Mouse (Mus musculus): Measurements from ENCODE around the gene Tnnt3. TPM values are rescaled to one million over a fixed set of nuclear protein-coding genes. Genes with fewer than 3 reads are reported as not detected.
A peak's percentile ranks its signal among the peaks of the same experiment; 100 is the strongest.

Gene Tnnt3
- total and polyA plus RNA-seq, 2 experiments from 2014 or later = 1.5 to 3.1 TPM

GRCm38 (mm10) chr7:142539828-142540227, 41.2 kb downstream of the Tnnt3 start:
- Histone ChIP-seq H3K36me3 (ENCODE audit: insufficient read depth, low read length) (peaks cover 8% of the 10 kb centered on the region; the same call in 1 of the 2 replicates), H3K4me3 (ENCODE audit: low read depth, low read length) (no peak overlapping the region), H3K9me3 (ENCODE audit: low read length) (no peaks in the 10 kb centered on the region), H3K4me2 (ENCODE audit: low read depth, low read length, poor library complexity, severe bottlenecking) (no peak overlapping the region), H3K27me3 (ENCODE audit: insufficient read depth, low read length) (no peaks in the 10 kb centered on the region), H3K27ac (ENCODE audit: low read depth, low read length) (no peak overlapping the region), H3K4me1 (ENCODE audit: insufficient read depth, low read length) (no peaks in the 10 kb centered on the region; the same call in 1 of the 2 replicates), H3K9ac (replicated peaks; ENCODE audit: low read length, poor library complexity, severe bottlenecking) (no peak overlapping the region)
- WGBS = 73% methylated on average over 8 of the region's 8 CpGs
- ATAC-seq (ENCODE audit: low FRiP score) = no peak
- TF ChIP-seq CTCF (IDR thresholded peaks at IDR 0.05) = no peak
- DNase-seq (ENCODE audit: low spot score) = no peak

- Histone ChIP-seq H3K9me3 (ENCODE audit: low read length) (no peaks in the 10 kb centered on the region), H3K27ac (ENCODE audit: low read depth, low read length) (no peak overlapping the region), H3K4me3 (ENCODE audit: low read depth, low read length) (no peak overlapping the region), H3K27me3 (ENCODE audit: insufficient read depth, low read length) (no peaks in the 10 kb centered on the region), H3K4me2 (ENCODE audit: low read depth, low read length, poor library complexity, severe bottlenecking) (no peak overlapping the region), H3K36me3 (ENCODE audit: insufficient read depth, low read length) (0 out of 2 replicates have a peak, but pooled peaks cover 11% of the 10 kb centered on the region), H3K4me1 (ENCODE audit: insufficient read depth, low read length) (no peaks in the 10 kb centered on the region; the same call in 1 of the 2 replicates), H3K9ac (replicated peaks; ENCODE audit: low read length, poor library complexity, severe bottlenecking) (0 out of 2 replicates have a peak overlapping the region, but pooled peaks have one; percentile 33)
- no peak for DNase-seq (ENCODE audit: low spot score)
- WGBS = 27% methylated on average over 10 of the region's 11 CpGs
- no peak for TF ChIP-seq CTCF (IDR thresholded peaks at IDR 0.05)
- ATAC-seq (ENCODE audit: low FRiP score) = no peak
Observed at GRCm38 (mm10) chr7:142542771-142543303, 44.2 kb downstream of the Tnnt3 start.

GRCm38 (mm10) chr7:142545967-142546366, 47.3 kb downstream of the Tnnt3 start:
- H3K9me3 ChIP-seq (ENCODE audit: low read length) = no peaks in the 10 kb centered on the region
- no peak overlapping the region for H3K9ac ChIP-seq (replicated peaks; ENCODE audit: low read length, poor library complexity, severe bottlenecking)
- TF ChIP-seq CTCF (IDR thresholded peaks at IDR 0.05) = no peak
- WGBS = 87% methylated on average over 7 of the region's 7 CpGs
- no peak for DNase-seq (ENCODE audit: low spot score)
- H3K4me2 ChIP-seq (ENCODE audit: low read depth, low read length, poor library complexity, severe bottlenecking) = no peak overlapping the region
- H3K36me3 ChIP-seq (ENCODE audit: insufficient read depth, low read length) = 0 out of 2 replicates have a peak, but pooled peaks cover 10% of the 10 kb centered on the region
- H3K27ac ChIP-seq (ENCODE audit: low read depth, low read length) = no peak overlapping the region
- no peaks in the 10 kb centered on the region for H3K4me1 ChIP-seq (ENCODE audit: insufficient read depth, low read length)
- H3K4me3 ChIP-seq (ENCODE audit: low read depth, low read length) = no peak overlapping the region
- no peak for ATAC-seq (ENCODE audit: low FRiP score)
- no peaks in the 10 kb centered on the region for H3K27me3 ChIP-seq (ENCODE audit: insufficient read depth, low read length)

GRCm38 (mm10) chr7:142547874-142548273, 49.2 kb downstream of the Tnnt3 start:
- no peak for TF ChIP-seq CTCF (IDR thresholded peaks at IDR 0.05)
- Histone ChIP-seq H3K36me3 (ENCODE audit: insufficient read depth, low read length) (0 out of 2 replicates have a peak, but pooled peaks cover 4% of the 10 kb centered on the region), H3K9ac (replicated peaks; ENCODE audit: low read length, poor library complexity, severe bottlenecking) (no peak overlapping the region), H3K27ac (ENCODE audit: low read depth, low read length) (no peak overlapping the region), H3K9me3 (ENCODE audit: low read length) (no peaks in the 10 kb centered on the region), H3K4me3 (ENCODE audit: low read depth, low read length) (no peak overlapping the region), H3K4me2 (ENCODE audit: low read depth, low read length, poor library complexity, severe bottlenecking) (no peak overlapping the region), H3K4me1 (ENCODE audit: insufficient read depth, low read length) (no peaks in the 10 kb centered on the region), H3K27me3 (ENCODE audit: insufficient read depth, low read length) (no peaks in the 10 kb centered on the region)
- no peak for DNase-seq (ENCODE audit: low spot score)
- no peak for ATAC-seq (ENCODE audit: low FRiP score)
- 87% methylated on average over 1 of the region's 2 CpGs for whole genome bisulfite sequencing

- Histone ChIP-seq H3K9me3 (ENCODE audit: low read length) (no peaks in the 10 kb centered on the region), H3K27ac (ENCODE audit: low read depth, low read length) (no peak overlapping the region), H3K36me3 (ENCODE audit: insufficient read depth, low read length) (0 out of 2 replicates have a peak, but pooled peaks cover 4% of the 10 kb centered on the region), H3K4me1 (ENCODE audit: insufficient read depth, low read length) (no peaks in the 10 kb centered on the region), H3K4me3 (ENCODE audit: low read depth, low read length) (no peak overlapping the region), H3K27me3 (ENCODE audit: insufficient read depth, low read length) (no peaks in the 10 kb centered on the region), H3K4me2 (ENCODE audit: low read depth, low read length, poor library complexity, severe bottlenecking) (no peak overlapping the region), H3K9ac (replicated peaks; ENCODE audit: low read length, poor library complexity, severe bottlenecking) (no peak overlapping the region)
- no peak for DNase-seq (ENCODE audit: low spot score)
- 20% methylated on average over 6 of the region's 6 CpGs for WGBS
- no peak for ATAC-seq (ENCODE audit: low FRiP score)
- no peak for TF ChIP-seq CTCF (IDR thresholded peaks at IDR 0.05)
Observed at GRCm38 (mm10) chr7:142548706-142549105, 50.1 kb downstream of the Tnnt3 start.

- Histone ChIP-seq H3K27ac (ENCODE audit: low read depth, low read length) (no peak overlapping the region), H3K36me3 (ENCODE audit: insufficient read depth, low read length) (0 out of 2 replicates have a peak, but pooled peaks cover 4% of the 10 kb centered on the region), H3K27me3 (ENCODE audit: insufficient read depth, low read length) (no peaks in the 10 kb centered on the region), H3K9ac (replicated peaks; ENCODE audit: low read length, poor library complexity, severe bottlenecking) (no peak overlapping the region), H3K4me2 (ENCODE audit: low read depth, low read length, poor library complexity, severe bottlenecking) (no peak overlapping the region), H3K4me3 (ENCODE audit: low read depth, low read length) (no peak overlapping the region), H3K4me1 (ENCODE audit: insufficient read depth, low read length) (no peaks in the 10 kb centered on the region), H3K9me3 (ENCODE audit: low read length) (no peaks in the 10 kb centered on the region)
- peak; percentile 32 for DNase-seq (ENCODE audit: low spot score)
- 81% methylated on average over 10 of the region's 10 CpGs for WGBS
- peak; percentile 46 for TF ChIP-seq CTCF (IDR thresholded peaks at IDR 0.05)
- no peak for ATAC-seq (ENCODE audit: low FRiP score)
Observed at GRCm38 (mm10) chr7:142549941-142550763, 51.5 kb downstream of the Tnnt3 start.

Measured in midbrain, postnatal 0 days (tissue).